Mouse (Mus musculus) small intestine, adult 2 months (tissue): ENCODE measurements around the gene Npnt.

Experiments used
- CTCF ChIP-seq: fragments of 200-500 bp; IDR thresholded peaks from 2 replicates; pipeline ENCODE4 v1.5.1; 2012; ENCODE audit warnings: low read depth, mild to moderate bottlenecking, control low read depth, inconsistent platforms, low read length, moderate library complexity, mixed read lengths; ENCODE audit not compliant: insufficient replicate concordance, insufficient read length; ENCODE audit errors: extremely low read depth
- POLR2A ChIP-seq: fragments of 200-500 bp; IDR thresholded peaks from 2 replicates; pipeline ENCODE4 v1.6.1; 2012; ENCODE audit warnings: low read depth, mild to moderate bottlenecking, control low read depth, inconsistent platforms, low read length, moderate library complexity

GRCm38 (mm10) chr3:132944193-132944592 lies 5.9 kb downstream of the Npnt start:
- TF ChIP-seq POLR2A: no peak
- no peak for TF ChIP-seq CTCF
